Mouse (Mus musculus) lung, embryonic 16.5 days (tissue): Measurements from ENCODE around the gene Cdc42bpb. TPM values are rescaled to one million over a fixed set of nuclear protein-coding genes. Genes with fewer than 3 reads are reported as not detected.

ENCODE experiments used
- ATAC-seq: fragments of 200-750 bp; cut with Nextera tagmentation; 2 replicates; pipeline ENCODE4 v1.8.0; 2017; ENCODE audit warnings: low read depth, mild to moderate bottlenecking, moderate library complexity
- H3K27ac ChIP-seq: fragments of 300-500 bp; sonication (generic); 2 replicates; pipeline ENCODE4 v1.5.1; 2014; ENCODE audit warnings: mild to moderate bottlenecking, control low read depth, low read length
- H3K27me3 ChIP-seq: fragments of 300-500 bp; sonication (generic); 2 replicates; pipeline ENCODE4 v1.6.1; 2014; ENCODE audit warnings: low read depth, low read length, mixed read lengths; ENCODE audit not compliant: control insufficient read depth, insufficient read depth
- H3K36me3 ChIP-seq: fragments of 300-500 bp; sonication (generic); 2 replicates; pipeline ENCODE4 v1.6.1; 2014; ENCODE audit warnings: low read length; ENCODE audit not compliant: control insufficient read depth, insufficient read depth
- H3K4me1 ChIP-seq: fragments of 300-500 bp; sonication (generic); replicated peaks from 2 replicates; pipeline ENCODE4 v1.6.1; 2014; ENCODE audit warnings: low read length, mixed read lengths; ENCODE audit not compliant: control insufficient read depth, insufficient read depth
- H3K4me2 ChIP-seq: fragments of 300-500 bp; sonication (generic); 2 replicates; pipeline ENCODE4 v1.6.1; 2014; ENCODE audit warnings: low read depth, low read length, control low read depth
- H3K4me3 ChIP-seq: fragments of 300-500 bp; sonication (generic); 2 replicates; pipeline ENCODE4 v1.5.1; 2014; ENCODE audit warnings: mild to moderate bottlenecking, low read length, control low read depth
- H3K9ac ChIP-seq: fragments of 300-500 bp; sonication (generic); 2 replicates; pipeline ENCODE4 v1.6.1; 2014; ENCODE audit warnings: low read length, control low read depth
- H3K9me3 ChIP-seq: fragments of 300-500 bp; sonication (generic); 2 replicates; pipeline ENCODE4 v1.6.1; 2016; ENCODE audit warnings: low read length; ENCODE audit not compliant: control insufficient read depth
- WGBS: fragments of 180-500 bp; shearing (Covaris S2); extraction: QIAGEN DNeasy Blood & Tissue Kit; methylation state at CpG from one replicate; pipeline ENCODE4 v1.1.7; 2014; 5-methylcytosine and 5-hydroxymethylcytosine counted together
- polyA plus RNA-seq: library from polyadenylated mRNA; unstranded; fragments of >200 nt; fragmentation: Nextera tagmentation; extraction: Ambion mirVana; gene quantifications from 2 replicates; pipeline ENCODE4 v1.2.1, GENCODE M21; 2015

Gene Cdc42bpb
- 34.4 and 36.1 TPM in 2 replicates for polyA plus RNA-seq

GRCm38 (mm10) chr12:111377376-111377973 is at the start of gene Cdc42bpb:
Cdc42bpb (minus strand) TSS chr12:111377718.
- peak within 1 kb of the TSS; percentile 99 for H3K4me3 ChIP-seq
- H3K36me3 ChIP-seq: no peaks in the 10 kb centered on the region
- H3K4me1 ChIP-seq: peaks cover 38% of the 10 kb centered on the region
- peak within 1 kb of the TSS; percentile 96 for H3K9ac ChIP-seq
- ATAC-seq: peak; percentile 95
- WGBS: 0% methylated on average over 56 of the region's 94 CpGs
- peak within 1 kb of the TSS; percentile 95 for H3K27ac ChIP-seq
- H3K27me3 ChIP-seq: no peaks in the 10 kb centered on the region
- H3K4me2 ChIP-seq: peak within 1 kb of the TSS; percentile 92
- no peaks in the 10 kb centered on the region for H3K9me3 ChIP-seq

GRCm38 (mm10) chr12:111425789-111426460 is 48.4 kb upstream of the Cdc42bpb start:
- H3K27ac ChIP-seq: no peak overlapping the region
- peaks cover 70% of the 10 kb centered on the region for H3K27me3 ChIP-seq
- WGBS: 17% methylated on average over 29 of the region's 29 CpGs
- H3K36me3 ChIP-seq: 0 out of 2 replicates have a peak, but pooled peaks cover 2% of the 10 kb centered on the region
- no peaks in the 10 kb centered on the region for H3K9me3 ChIP-seq
- H3K9ac ChIP-seq: no peak overlapping the region
- H3K4me2 ChIP-seq: no peak overlapping the region
- H3K4me3 ChIP-seq: no peak overlapping the region
- peaks cover 36% of the 10 kb centered on the region for H3K4me1 ChIP-seq
- ATAC-seq: peak; percentile 51; the same call in 1 of the 2 replicates

GRCm38 (mm10) chr12:111425258-111425657 is 47.7 kb upstream of the Cdc42bpb start:
- H3K4me2 ChIP-seq: no peak overlapping the region
- H3K9ac ChIP-seq: no peak overlapping the region
- no peaks in the 10 kb centered on the region for H3K9me3 ChIP-seq
- H3K27me3 ChIP-seq: peaks cover 63% of the 10 kb centered on the region
- no peak overlapping the region for H3K27ac ChIP-seq
- no peak overlapping the region for H3K4me3 ChIP-seq
- peaks cover 36% of the 10 kb centered on the region for H3K4me1 ChIP-seq
- 6% methylated on average over 15 of the region's 15 CpGs for WGBS
- peak; percentile 30; the same call in 1 of the 2 replicates for ATAC-seq
- H3K36me3 ChIP-seq: 0 out of 2 replicates have a peak, but pooled peaks cover 2% of the 10 kb centered on the region

DNA sequence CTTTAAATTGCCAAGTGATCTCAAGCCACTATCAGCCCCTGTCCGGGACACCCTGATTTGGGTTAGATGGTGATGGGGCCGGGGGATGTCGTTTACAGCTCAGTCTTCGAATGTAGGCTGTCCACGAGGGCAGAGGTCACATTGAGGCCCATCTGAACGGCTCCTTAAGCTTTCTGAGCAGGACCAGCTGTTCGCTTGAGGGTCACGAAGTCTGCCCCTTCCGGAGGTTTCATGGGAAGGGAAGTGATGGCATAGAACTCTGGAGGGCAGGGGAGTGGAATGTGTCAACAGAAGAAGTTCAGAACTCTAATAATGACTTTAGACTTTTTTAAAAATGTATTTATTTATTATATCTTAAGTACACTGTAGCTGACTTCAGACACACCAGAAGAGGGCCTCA is 47.0 kb upstream of the Cdc42bpb start:
- Histone ChIP-seq H3K4me1 (peaks cover 29% of the 10 kb centered on the region), H3K4me2 (no peak overlapping the region), H3K9me3 (no peaks in the 10 kb centered on the region), H3K36me3 (0 out of 2 replicates have a peak, but pooled peaks cover 2% of the 10 kb centered on the region), H3K27ac (no peak overlapping the region), H3K4me3 (no peak overlapping the region), H3K27me3 (peaks cover 58% of the 10 kb centered on the region), H3K9ac (no peak overlapping the region)
- ATAC-seq: no peak
- WGBS: 27% methylated on average over 9 of the region's 9 CpGs

- H3K27ac ChIP-seq: no peak overlapping the region
- 17% methylated on average over 43 of the region's 43 CpGs for WGBS
- peaks cover 53% of the 10 kb centered on the region for H3K27me3 ChIP-seq
- 0 out of 2 replicates have a peak, but pooled peaks cover 2% of the 10 kb centered on the region for H3K36me3 ChIP-seq
- ATAC-seq: no peak
- H3K9me3 ChIP-seq: no peaks in the 10 kb centered on the region
- H3K9ac ChIP-seq: no peak overlapping the region
- H3K4me3 ChIP-seq: peak overlapping the region; percentile 12
- H3K4me2 ChIP-seq: peak overlapping the region; percentile 24; the same call in 1 of the 2 replicates
- H3K4me1 ChIP-seq: peaks cover 25% of the 10 kb centered on the region
These were observed 46.1 kb upstream of the Cdc42bpb start for GRCm38 (mm10) chr12:111423570-111424129.

DNA sequence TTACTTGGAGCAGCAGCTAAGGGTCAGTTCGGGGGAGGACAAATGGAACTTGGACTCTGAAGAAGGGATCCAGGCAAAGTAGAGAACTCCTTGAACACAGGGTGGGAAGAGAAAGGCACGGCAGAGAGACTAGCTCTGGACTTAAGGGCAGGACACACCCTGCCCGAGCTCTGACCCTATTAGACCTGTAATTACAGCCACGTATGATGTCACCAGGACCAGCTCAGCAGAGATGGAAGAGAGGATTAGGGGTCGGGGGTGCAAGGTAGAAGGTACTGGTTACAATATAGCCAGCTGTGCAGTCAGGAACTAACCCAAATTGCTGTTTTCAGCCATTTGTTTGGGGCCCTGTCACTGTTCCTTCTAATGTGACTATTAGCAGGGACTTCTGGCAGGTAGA is 45.3 kb upstream of the Cdc42bpb start:
- Histone ChIP-seq H3K27ac (no peak overlapping the region), H3K9ac (no peak overlapping the region), H3K9me3 (no peaks in the 10 kb centered on the region), H3K27me3 (peaks cover 45% of the 10 kb centered on the region), H3K36me3 (0 out of 2 replicates have a peak, but pooled peaks cover 2% of the 10 kb centered on the region), H3K4me1 (peaks cover 26% of the 10 kb centered on the region), H3K4me3 (no peak overlapping the region), H3K4me2 (no peak overlapping the region)
- WGBS: 70% methylated on average over 5 of the region's 5 CpGs
- no peak for ATAC-seq

GRCm38 (mm10) chr12:111420946-111421709 is 43.6 kb upstream of the Cdc42bpb start:
- Histone ChIP-seq H3K9ac (peak overlapping the region; percentile 21; the same call in 1 of the 2 replicates), H3K9me3 (no peaks in the 10 kb centered on the region), H3K4me3 (no peak overlapping the region), H3K4me2 (peak overlapping the region; percentile 32), H3K27me3 (peaks cover 42% of the 10 kb centered on the region), H3K36me3 (0 out of 2 replicates have a peak, but pooled peaks cover 2% of the 10 kb centered on the region), H3K27ac (peak overlapping the region; percentile 68), H3K4me1 (peaks cover 40% of the 10 kb centered on the region)
- ATAC-seq: peak; percentile 45
- WGBS: 20% methylated on average over 7 of the region's 7 CpGs

- Histone ChIP-seq H3K9me3 (no peaks in the 10 kb centered on the region), H3K27ac (no peak overlapping the region), H3K36me3 (0 out of 2 replicates have a peak, but pooled peaks cover 2% of the 10 kb centered on the region), H3K4me1 (peaks cover 38% of the 10 kb centered on the region), H3K9ac (no peak overlapping the region), H3K4me2 (no peak overlapping the region), H3K27me3 (peaks cover 31% of the 10 kb centered on the region), H3K4me3 (no peak overlapping the region)
- ATAC-seq: no peak
- WGBS: 80% methylated on average over 5 of the region's 5 CpGs
These were observed 42.4 kb upstream of the Cdc42bpb start for GRCm38 (mm10) chr12:111419918-111420317.
